Mouse (Mus musculus): ENCODE data around the gene Krt6a.

DNA sequence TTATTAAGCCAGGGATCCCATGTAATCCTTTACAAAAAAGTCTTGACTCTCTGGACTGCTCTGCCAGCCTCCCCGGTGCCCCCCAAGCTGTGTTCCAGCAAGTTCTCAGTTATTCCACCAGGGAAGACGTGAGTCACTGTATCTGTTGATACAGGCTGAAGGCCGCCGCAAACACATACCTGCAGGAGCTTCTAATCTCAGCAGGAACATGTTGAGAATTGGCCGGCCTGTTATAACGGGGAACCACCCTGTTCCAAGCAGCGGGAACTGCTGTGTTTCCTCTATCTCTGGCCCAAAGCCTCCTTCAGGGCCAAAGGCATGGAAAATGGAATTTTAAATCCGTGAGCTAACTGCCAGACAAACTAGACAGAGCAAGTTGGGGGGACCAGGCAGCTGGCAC is 19.6 kb upstream of the Krt6a start:
- TF ChIP-seq POLR2A (IDR thresholded peaks at IDR 0.05; ENCODE audit: control insufficient read depth, extremely low read depth, insufficient read depth, low read length, poor library complexity) (no peak), CTCF (IDR thresholded peaks at IDR 0.05; ENCODE audit: borderline replicate concordance, control insufficient read depth, extremely low read depth, insufficient read depth, low read length, poor library complexity) (no peak)
